Mouse (Mus musculus) CH12.LX (cell line): Measurements from ENCODE around the gene Cnst. TPM values are rescaled to one million over a fixed set of nuclear protein-coding genes. Genes with fewer than 3 reads are reported as not detected.

ENCODE experiments used
- DNase-seq: peaks from one replicate; pipeline ENCODE4 v3.0.0-alpha.2; 2013; ENCODE audit errors: extremely low read depth
- H3K27ac ChIP-seq: 2 replicates; pipeline ENCODE4 v1.5.1; 2012; ENCODE audit warnings: low read depth, mild to moderate bottlenecking, control low read depth, moderate library complexity; ENCODE audit not compliant: insufficient read depth
- H3K27me3 ChIP-seq: replicated peaks from 2 replicates; pipeline ENCODE3; 2012; ENCODE audit warnings: inconsistent platforms
- H3K36me3 ChIP-seq, 2 experiments: replicated peaks in 1 of 2; 2 replicates each; pipeline versions ENCODE3 to v1.6.1; 2012; ENCODE audit warnings: inconsistent platforms in 1 of 2, low read length in 1 of 2, mild to moderate bottlenecking in 1 of 2, mixed read lengths in 1 of 2, moderate library complexity in 1 of 2; ENCODE audit not compliant: control insufficient read depth in 1 of 2, insufficient read depth in 1 of 2
- H3K4me1 ChIP-seq, 2 experiments: 2 replicates each; pipeline ENCODE4 v1.6.1; 2012; ENCODE audit warnings: inconsistent platforms in 1 of 2, moderate library complexity in 1 of 2; ENCODE audit not compliant: insufficient read depth in 2 of 2, control insufficient read depth in 1 of 2
- H3K4me2 ChIP-seq: 2 replicates; pipeline ENCODE4 v1.6.1; 2012; ENCODE audit warnings: low read depth, mild to moderate bottlenecking, control low read depth; ENCODE audit not compliant: poor library complexity, insufficient read depth, severe bottlenecking
- H3K4me3 ChIP-seq, 3 experiments: fragments of 150-350 bp in 1 of 3; sonication (generic) in 1 of 3; replicated peaks in 1 of 3; 2 replicates each; pipeline versions ENCODE3 to v1.5.1; 2011 to 2012; ENCODE audit warnings: low read depth in 2 of 3, low read length in 2 of 3, mild to moderate bottlenecking in 2 of 3, moderate library complexity in 2 of 3, control low read depth in 1 of 3, improper control_type of control experiment in 1 of 3, inconsistent platforms in 1 of 3, mixed read lengths in 1 of 3; ENCODE audit not compliant: poor library complexity in 1 of 3
- H3K79me2 ChIP-seq: replicated peaks from 2 replicates; pipeline ENCODE4 v1.6.1; 2012; ENCODE audit warnings: mild to moderate bottlenecking, moderate library complexity; ENCODE audit not compliant: control insufficient read depth, poor library complexity, insufficient read depth, severe bottlenecking; ENCODE audit errors: extremely low read depth
- H3K9ac ChIP-seq: 2 replicates; pipeline ENCODE4 v1.6.1; 2012; ENCODE audit warnings: low read depth, mild to moderate bottlenecking, control low read depth, moderate library complexity; ENCODE audit not compliant: insufficient read depth
- H3K9me3 ChIP-seq: replicated peaks from 2 replicates; pipeline ENCODE3; 2012; ENCODE audit warnings: low read length, inconsistent platforms, mixed read lengths
- CHD2 ChIP-seq: IDR thresholded peaks from 2 replicates; pipeline ENCODE4 v1.6.1; 2011; ENCODE audit warnings: low read length, improper control_type of control experiment
- CTCF ChIP-seq, 2 experiments: IDR thresholded peaks in 1 of 2; conservative IDR thresholded peaks in 1 of 2; 2 replicates each; pipeline ENCODE4 v1.5.1; 2011 to 2012; ENCODE audit warnings: low read depth in 2 of 2, low read length in 2 of 2, improper control_type of control experiment in 1 of 2, inconsistent platforms in 1 of 2, mild to moderate bottlenecking in 1 of 2, moderate library complexity in 1 of 2
- E2F4 ChIP-seq: IDR thresholded peaks from 2 replicates; pipeline ENCODE4 v1.6.1; 2011; ENCODE audit warnings: low read depth, low read length, improper control_type of control experiment; ENCODE audit not compliant: insufficient replicate concordance
- ETS1 ChIP-seq: conservative IDR thresholded peaks from 2 replicates; pipeline ENCODE4 v1.6.1; 2012; ENCODE audit warnings: low read depth, mild to moderate bottlenecking, inconsistent platforms, low read length, improper control_type of control experiment, moderate library complexity
- GABPA ChIP-seq: IDR thresholded peaks from 2 replicates; pipeline ENCODE4 v1.6.1; 2012; ENCODE audit warnings: low read depth, low read length, improper control_type of control experiment, inconsistent platforms; ENCODE audit not compliant: insufficient replicate concordance
- HCFC1 ChIP-seq: IDR thresholded peaks from 2 replicates; pipeline ENCODE4 v1.6.1; 2012; ENCODE audit warnings: low read depth, mild to moderate bottlenecking, inconsistent platforms, low read length, improper control_type of control experiment
- IRF4 ChIP-seq: IDR thresholded peaks from 2 replicates; pipeline ENCODE4 v1.6.1; 2014; ENCODE audit warnings: low read depth, mild to moderate bottlenecking, inconsistent platforms, low read length, improper control_type of control experiment
- JUN ChIP-seq: IDR thresholded peaks from 2 replicates; pipeline ENCODE4 v1.6.1; 2011; ENCODE audit warnings: low read depth, mild to moderate bottlenecking, low read length, improper control_type of control experiment, moderate library complexity; ENCODE audit not compliant: insufficient read depth
- JUND ChIP-seq: conservative IDR thresholded peaks from 2 replicates; pipeline ENCODE4 v1.6.1; 2011; ENCODE audit warnings: low read depth, low read length, improper control_type of control experiment
- MAZ ChIP-seq: IDR thresholded peaks from 2 replicates; pipeline ENCODE4 v1.6.1; 2012; ENCODE audit warnings: low read depth, mild to moderate bottlenecking, inconsistent platforms, low read length, improper control_type of control experiment, moderate library complexity
- MEF2A ChIP-seq: IDR thresholded peaks from 2 replicates; pipeline ENCODE4 v1.6.1; 2014; ENCODE audit warnings: low read depth, mild to moderate bottlenecking, inconsistent platforms, low read length, improper control_type of control experiment, borderline replicate concordance
- MYC ChIP-seq: IDR thresholded peaks from 2 replicates; pipeline ENCODE4 v1.6.1; 2011; ENCODE audit warnings: low read depth, mild to moderate bottlenecking, improper control_type of control experiment, low read length
- NRF1 ChIP-seq: IDR thresholded peaks from 2 replicates; pipeline ENCODE4 v1.6.1; 2014; ENCODE audit warnings: low read depth, mild to moderate bottlenecking, inconsistent platforms, low read length, improper control_type of control experiment, moderate library complexity
- PAX5 ChIP-seq: IDR thresholded peaks from 2 replicates; pipeline ENCODE4 v1.6.1; 2012; ENCODE audit warnings: low read length, inconsistent platforms, mixed read lengths
- POLR2A ChIP-seq: IDR thresholded peaks from 2 replicates; pipeline ENCODE4 v1.6.1; 2011; ENCODE audit warnings: low read depth, mild to moderate bottlenecking, improper control_type of control experiment, low read length
- POLR2AphosphoS2 ChIP-seq: IDR thresholded peaks from 2 replicates; pipeline ENCODE4 v1.6.1; 2011; ENCODE audit warnings: low read depth, low read length, improper control_type of control experiment
- RAD21 ChIP-seq: IDR thresholded peaks from 2 replicates; pipeline ENCODE4 v1.6.1; 2011; ENCODE audit warnings: low read depth, mild to moderate bottlenecking, low read length, improper control_type of control experiment, moderate library complexity
- RCOR1 ChIP-seq: conservative IDR thresholded peaks from 2 replicates; pipeline ENCODE4 v1.6.1; 2012; ENCODE audit warnings: low read depth, mild to moderate bottlenecking, inconsistent platforms, low read length, improper control_type of control experiment
- SIN3A ChIP-seq: IDR thresholded peaks from 2 replicates; pipeline ENCODE4 v1.6.1; 2012; ENCODE audit warnings: low read length, improper control_type of control experiment, inconsistent platforms
- SMC3 ChIP-seq: IDR thresholded peaks from 2 replicates; pipeline ENCODE4 v1.6.1; 2011; ENCODE audit warnings: low read depth, low read length, improper control_type of control experiment
- UBTF ChIP-seq: IDR thresholded peaks from 2 replicates; pipeline ENCODE4 v1.6.1; 2012; ENCODE audit warnings: low read depth, mild to moderate bottlenecking, inconsistent platforms, low read length, improper control_type of control experiment, moderate library complexity
- USF1 ChIP-seq: IDR thresholded peaks from 2 replicates; pipeline ENCODE4 v1.6.1; 2014; ENCODE audit warnings: low read depth, mild to moderate bottlenecking, inconsistent platforms, low read length, improper control_type of control experiment
- USF2 ChIP-seq: conservative IDR thresholded peaks from 2 replicates; pipeline ENCODE4 v1.6.1; 2011; ENCODE audit warnings: low read depth, low read length, improper control_type of control experiment
- ZMIZ1 ChIP-seq: IDR thresholded peaks from 2 replicates; pipeline ENCODE4 v1.6.1; 2012; ENCODE audit warnings: low read depth, mild to moderate bottlenecking, inconsistent platforms, low read length, improper control_type of control experiment
- ZNF384 ChIP-seq: IDR thresholded peaks from 2 replicates; pipeline ENCODE4 v1.6.1; 2012; ENCODE audit warnings: low read depth, low read length, improper control_type of control experiment, inconsistent platforms
- dilution Hi-C: fragments of 300-500 bp; cut with MboI; formaldehyde crosslinking; loops from 2 replicates; pipeline ENCODE4 v1.14.3; 2020; ENCODE audit warnings: low sequenced_read_pairs; ENCODE audit not compliant: extremely low pct_unique_long_range_greater_than_20kb, extremely low pct_ligation_motif_present
- in situ Hi-C: fragments of 300-500 bp; cut with MboI; formaldehyde crosslinking; loops from 3 replicates; pipeline ENCODE4 v1.14.3; 2019; ENCODE audit warnings: low sequenced_read_pairs, low pct_ligation_motif_present, low pct_unique_long_range_greater_than_20kb, mixed read lengths
- polyA plus RNA-seq: library from polyadenylated mRNA; unstranded; fragments of >175 nt; gene quantifications from 2 replicates; pipeline ENCODE4 v1.2.1, GENCODE M21; 2012; ENCODE audit warnings: low read depth; ENCODE audit not compliant: insufficient read length
- total RNA-seq, 2 experiments: library from RNA; depleted of rRNA; stranded (reverse); fragments of 300-350 nt in 1 of 2; fragments of >200 nt in 1 of 2; gene quantifications; 2 replicates each; pipeline ENCODE4 v1.2.3; 2012 to 2014

Cnst gene
- total and polyA plus RNA-seq, 3 experiments = 7.8 to 10.2 (median 9.3) TPM

DNA sequence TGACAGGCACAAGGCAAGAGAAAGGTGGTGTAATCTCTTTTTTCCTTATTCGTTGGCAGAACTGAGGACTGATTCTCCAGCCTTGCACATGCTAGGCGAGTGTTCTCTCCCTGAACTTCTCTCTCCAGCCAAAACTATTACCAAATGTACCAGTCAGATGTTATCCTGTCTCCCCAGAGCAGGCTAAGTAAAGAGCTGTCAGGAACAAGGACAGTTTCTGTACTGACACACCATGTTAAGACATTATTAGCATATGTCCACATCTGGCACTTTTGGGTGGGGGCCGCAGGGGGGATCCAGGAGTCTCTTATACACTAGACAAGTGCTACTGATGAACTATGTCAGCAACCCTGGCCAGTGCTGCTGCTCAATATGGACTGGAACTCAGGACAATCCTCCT, 10.8 kb downstream of the Cnst start:
- dilution Hi-C loops (no loop called here), in situ Hi-C loops (no loop called here)
- H3K4me1 ChIP-seq = peaks cover 6 to 10% of the 10 kb centered on the region in 2 experiments; a peak in 3 of 4 replicates
- no peak overlapping the region for H3K27ac ChIP-seq
- peaks cover 0 to 11% of the 10 kb centered on the region in 2 experiments for H3K36me3 ChIP-seq
- no peaks in the 10 kb centered on the region for H3K27me3 ChIP-seq
- H3K4me2 ChIP-seq = no peak overlapping the region
- no peak overlapping the region for H3K4me3 ChIP-seq
- no peak for DNase-seq
- peaks cover 3% of the 10 kb centered on the region; the same call in 1 of the 2 replicates for H3K79me2 ChIP-seq
- H3K9me3 ChIP-seq = no peaks in the 10 kb centered on the region
- no peak overlapping the region for H3K9ac ChIP-seq
- no peak for TF ChIP-seq CHD2
- TF ChIP-seq SIN3A = no peak
- TF ChIP-seq GABPA = no peak
- no peak for TF ChIP-seq ETS1
- TF ChIP-seq ZNF384 = no peak
- no peak for TF ChIP-seq MYC
- no peak for TF ChIP-seq MAZ
- no peak for TF ChIP-seq JUND
- TF ChIP-seq POLR2AphosphoS2 = no peak
- TF ChIP-seq RCOR1 = no peak
- no peak for TF ChIP-seq USF1
- TF ChIP-seq IRF4 = no peak
- TF ChIP-seq JUN = no peak
- TF ChIP-seq HCFC1 = no peak
- no peak for TF ChIP-seq USF2
- no peak for TF ChIP-seq ZMIZ1
- no peak for TF ChIP-seq MEF2A
- no peak for TF ChIP-seq SMC3
- TF ChIP-seq E2F4 = no peak
- TF ChIP-seq CTCF (conservative IDR thresholded peaks at IDR 0.05 in 1 of 2, IDR thresholded peaks at IDR 0.05 in 1 of 2; ENCODE audit: low read depth in 2 of 2, low read length in 2 of 2) = no peak

DNA sequence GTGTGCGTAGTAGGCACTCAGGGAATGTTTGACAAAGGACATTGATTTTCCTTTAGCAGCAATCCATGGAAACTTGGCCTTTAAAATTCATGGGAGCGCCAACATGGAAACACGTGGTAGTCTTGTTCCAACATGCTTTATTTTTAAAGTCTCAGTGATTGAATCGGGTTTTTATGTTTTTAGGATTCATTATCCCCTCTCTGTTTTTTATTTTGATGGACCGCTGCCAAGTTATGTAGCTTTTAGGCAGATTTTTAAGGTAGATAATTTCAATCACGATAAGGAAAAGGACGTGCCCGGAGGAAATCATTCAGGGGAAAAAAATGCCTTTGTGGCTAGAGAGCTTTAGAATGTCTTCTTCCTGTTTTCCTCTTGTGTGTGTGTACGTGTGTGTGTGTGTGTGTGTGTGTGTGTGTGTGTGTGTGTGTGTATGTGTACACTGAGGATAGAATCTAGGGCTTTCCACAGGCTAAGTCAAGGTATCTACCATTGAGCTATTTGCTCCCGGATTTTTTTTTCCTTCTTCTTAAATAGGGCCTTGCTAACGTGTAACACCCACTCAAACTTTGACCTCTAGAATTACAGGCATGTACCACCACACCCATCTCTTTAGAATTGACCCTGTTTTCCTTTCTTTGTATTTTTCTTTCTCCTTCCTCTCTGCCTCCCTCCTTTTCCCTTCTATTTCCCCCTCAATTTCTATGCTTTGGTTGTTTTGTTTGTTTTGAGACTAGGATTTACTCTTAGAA, 13.4 kb downstream of the Cnst start:
- DNase-seq = no peak
- in situ Hi-C loops = no loop called here
- peaks cover 0 to 13% of the 10 kb centered on the region in 2 experiments for H3K36me3 ChIP-seq

More for the DNA sequence above, 13.4 kb downstream of the Cnst start:
- H3K9me3 ChIP-seq = no peaks in the 10 kb centered on the region
- H3K79me2 ChIP-seq = 0 out of 2 replicates have a peak, but pooled peaks cover 3% of the 10 kb centered on the region
- dilution Hi-C loops = no loop called here
- H3K27ac ChIP-seq = no peak overlapping the region
- no peaks in the 10 kb centered on the region for H3K4me1 ChIP-seq
- no peaks in the 10 kb centered on the region for H3K27me3 ChIP-seq
- no peak overlapping the region for H3K4me3 ChIP-seq
- no peak for TF ChIP-seq JUN
- TF ChIP-seq UBTF = no peak
- TF ChIP-seq MAZ = no peak
- no peak for TF ChIP-seq USF1
- TF ChIP-seq MYC = no peak
- TF ChIP-seq IRF4 = no peak
- no peak for TF ChIP-seq RAD21
- TF ChIP-seq CHD2 = no peak
- no peak for TF ChIP-seq E2F4
- no peak for TF ChIP-seq USF2
- no peak for TF ChIP-seq NRF1
- no peak for TF ChIP-seq PAX5
- no peak for TF ChIP-seq ZMIZ1
- no peak for TF ChIP-seq MEF2A
- TF ChIP-seq POLR2A = no peak
- no peak for TF ChIP-seq ZNF384
- no peak overlapping the region for H3K4me2 ChIP-seq
- H3K9ac ChIP-seq = no peak overlapping the region
